ENCODE assay signal across 8 mouse cellular contexts in genomic region chr9:52047821-52048649, GRCm38 (mm10). TPM values are rescaled to one million over a fixed set of nuclear protein-coding genes. Genes with fewer than 3 reads are reported as not detected.
DNase-seq lines count a peak whose midpoint lies in the region; ATAC-seq lines count a peak whose summit lies in the region.

No protein-coding gene starts in this region.

- H3K4me1 ChIP-seq in hindbrain, embryonic 11.5 days (replicated peaks; ENCODE audit: control insufficient read depth, insufficient read depth, low read length) = no peaks in the 10 kb centered on the region; the same call in 1 of the 2 replicates

- under 1% methylated on average over 87 of the region's 118 CpGs for WGBS in hindbrain, embryonic 11.5 days

- peak; percentile 92 for DNase-seq in Muller cell, postnatal 12 days (ENCODE audit: inconsistent ontology term)
- DNase-seq in cerebellum, adult 9-10 months = peak; percentile 63
- DNase-seq in frontal cortex, adult 2 months (ENCODE audit: extremely low spot score in 1 of 2, low spot score in 1 of 2) = peak; percentile 10 to 72
- peak; percentile 87 for DNase-seq in hindbrain, embryonic 11.5 days (ENCODE audit: low spot score)
- peak; percentile 59 to 82 for DNase-seq in layer of hippocampus, postnatal 25 days (ENCODE audit: extremely low spot score in 1 of 2, low spot score in 1 of 2)
- DNase-seq in lung, postnatal 14 days = peak; percentile 86
- DNase-seq in ovary, postnatal 36 days (ENCODE audit: low spot score) = peak; percentile 88
- DNase-seq in thymus, postnatal 14 days = peak; percentile 89

- H3K9me3 ChIP-seq in hindbrain, embryonic 11.5 days (ENCODE audit: control insufficient read depth, low read length) = no peaks in the 10 kb centered on the region

- no peaks in the 10 kb centered on the region for H3K36me3 ChIP-seq in hindbrain, embryonic 11.5 days (ENCODE audit: control insufficient read depth, insufficient read depth, low read length)

- ATAC-seq in hindbrain, embryonic 11.5 days (ENCODE audit: low FRiP score) = peak; percentile 95

- peak overlapping the region; percentile 78 for H3K4me2 ChIP-seq in hindbrain, embryonic 11.5 days (replicated peaks; ENCODE audit: low read depth, low read length)

- H3K27ac ChIP-seq in hindbrain, embryonic 11.5 days (ENCODE audit: low read depth, low read length) = peak overlapping the region; percentile 98

- H3K4me3 ChIP-seq in hindbrain, embryonic 11.5 days (ENCODE audit: low read depth, low read length) = peak overlapping the region; percentile 94

- no peaks in the 10 kb centered on the region for H3K27me3 ChIP-seq in hindbrain, embryonic 11.5 days (ENCODE audit: control insufficient read depth, insufficient read depth, low read length)

- peak overlapping the region; percentile 98 for H3K9ac ChIP-seq in hindbrain, embryonic 11.5 days (ENCODE audit: low read depth, low read length)

RNA-seq across cellular contexts. Expression of gene Rdx, which starts 1.1 kb away (rescaled TPM):
- polyA plus RNA-seq in frontal cortex, adult 2 months (2012; rRNA removed) = 44.4 and 47.5 TPM in 2 replicates
- 221 and 230 TPM in 2 replicates for polyA plus RNA-seq in hindbrain, embryonic 11.5 days (2014; fragmentation: Nextera tagmentation; extraction: Ambion mirVana)
- total RNA-seq in layer of hippocampus, postnatal 25 days (2021) = 10 to 100 TPM; 52.6 to 53.2 TPM

Comparison
In these comparisons a context has a peak if more than half of its experiments do, and no peak if none do; other contexts are left out.
1. Peak in every context shown above with its lines: DNase-seq, ATAC-seq, H3K4me3 ChIP-seq and H3K27ac ChIP-seq.
2. DNase-seq: peak in every context shown above with its lines; median percentile 92 in Muller cell, postnatal 12 days; 89 in thymus, postnatal 14 days; 88 in ovary, postnatal 36 days; 87 in hindbrain, embryonic 11.5 days; 86 in lung, postnatal 14 days; 70 in layer of hippocampus, postnatal 25 days; 63 in cerebellum, adult 9-10 months; 41 in frontal cortex, adult 2 months.